Mouse (Mus musculus): ENCODE results near the gene Pdgfb. TPM values are rescaled to one million over a fixed set of nuclear protein-coding genes. Genes with fewer than 3 reads are reported as not detected.

Pdgfb gene
- polyA plus RNA-seq, 1 experiment from 2014 or later: 4.9 TPM

DNA sequence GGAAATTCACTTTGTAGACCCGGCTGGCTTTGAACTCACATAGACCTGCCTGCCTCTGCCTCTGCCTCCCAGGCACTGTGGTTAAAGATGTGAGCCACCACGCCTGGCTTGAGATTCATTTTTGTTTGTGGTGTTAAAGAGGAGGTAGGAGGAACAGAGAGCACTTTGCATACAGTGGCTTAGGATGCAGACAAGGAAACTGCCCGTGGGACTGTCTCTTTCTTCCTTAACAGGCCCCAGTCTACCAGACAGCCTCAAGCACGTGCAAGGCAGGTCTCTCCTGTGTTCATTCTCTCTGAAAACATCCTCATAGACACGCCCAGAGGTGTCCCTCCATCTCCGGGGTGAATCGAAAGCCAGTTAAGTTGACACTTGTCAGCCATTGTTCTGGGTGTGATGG, 19.6 kb upstream of the Pdgfb start:
- no peak overlapping the region for H3K4me3 ChIP-seq (ENCODE audit: control insufficient read depth in 1 of 2, insufficient read depth in 1 of 2, low read depth in 1 of 2, low read length in 2 of 2)
- H3K27ac ChIP-seq (replicated peaks in 1 of 2; ENCODE audit: control insufficient read depth in 1 of 2, insufficient read depth in 1 of 2, low read depth in 2 of 2, low read length in 2 of 2): no peak overlapping the region
- 65% methylated on average over 7 of the region's 7 CpGs for WGBS
- H3K36me3 ChIP-seq (ENCODE audit: control insufficient read depth, insufficient read depth, low read length): no peaks in the 10 kb centered on the region
- H3K4me2 ChIP-seq (ENCODE audit: low read length): no peak overlapping the region
- H3K27me3 ChIP-seq (ENCODE audit: control insufficient read depth, insufficient read depth, low read length): no peaks in the 10 kb centered on the region
- peaks cover 0 to 6% of the 10 kb centered on the region in 2 experiments; a peak in 1 of 4 replicates for H3K4me1 ChIP-seq (ENCODE audit: control insufficient read depth in 2 of 2, insufficient read depth in 2 of 2, low read length in 2 of 2)
- peaks cover 7% of the 10 kb centered on the region; the same call in 1 of the 2 replicates for H3K9me3 ChIP-seq (ENCODE audit: control insufficient read depth, low read length)
- ATAC-seq (ENCODE audit: insufficient number of reproducible peaks, insufficient read depth, low FRiP score, low read depth): no peak
- no peak overlapping the region for H3K9ac ChIP-seq (ENCODE audit: low read length)

DNA sequence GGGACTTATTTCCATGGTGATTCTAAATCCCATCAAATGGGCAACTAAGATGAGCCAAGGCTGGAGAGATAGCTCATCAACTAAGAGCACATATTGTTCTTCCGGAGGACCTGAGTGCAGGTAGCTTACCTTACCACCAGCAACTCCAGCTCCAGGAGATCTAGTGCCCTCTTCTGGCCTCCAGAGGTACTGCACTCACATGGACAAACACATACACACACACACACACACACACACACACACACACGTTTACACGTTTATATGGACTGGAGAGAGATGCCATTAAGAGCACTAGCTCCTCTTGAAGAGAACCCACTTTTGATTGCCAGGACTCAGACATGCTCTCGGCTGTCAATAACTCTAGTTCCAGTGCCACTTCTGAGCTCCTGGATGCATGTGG, 16.4 kb upstream of the Pdgfb start:
- H3K4me1 ChIP-seq (ENCODE audit: control insufficient read depth in 2 of 2, insufficient read depth in 2 of 2, low read length in 2 of 2): peaks cover 18 to 19% of the 10 kb centered on the region in 2 experiments
- no peaks in the 10 kb centered on the region for H3K27me3 ChIP-seq (ENCODE audit: control insufficient read depth, insufficient read depth, low read length)
- no peaks in the 10 kb centered on the region for H3K9me3 ChIP-seq (ENCODE audit: control insufficient read depth, low read length)
- ATAC-seq (ENCODE audit: insufficient number of reproducible peaks, insufficient read depth, low FRiP score, low read depth): no peak
- 82% methylated on average over 4 of the region's 4 CpGs for WGBS
- no peak overlapping the region for H3K9ac ChIP-seq (ENCODE audit: low read length)
- H3K4me3 ChIP-seq (ENCODE audit: control insufficient read depth in 1 of 2, insufficient read depth in 1 of 2, low read depth in 1 of 2, low read length in 2 of 2): no peak overlapping the region
- no peak overlapping the region for H3K27ac ChIP-seq (replicated peaks in 1 of 2; ENCODE audit: control insufficient read depth in 1 of 2, insufficient read depth in 1 of 2, low read depth in 2 of 2, low read length in 2 of 2)
- H3K36me3 ChIP-seq (ENCODE audit: control insufficient read depth, insufficient read depth, low read length): no peaks in the 10 kb centered on the region
- no peak overlapping the region for H3K4me2 ChIP-seq (ENCODE audit: low read length)

DNA sequence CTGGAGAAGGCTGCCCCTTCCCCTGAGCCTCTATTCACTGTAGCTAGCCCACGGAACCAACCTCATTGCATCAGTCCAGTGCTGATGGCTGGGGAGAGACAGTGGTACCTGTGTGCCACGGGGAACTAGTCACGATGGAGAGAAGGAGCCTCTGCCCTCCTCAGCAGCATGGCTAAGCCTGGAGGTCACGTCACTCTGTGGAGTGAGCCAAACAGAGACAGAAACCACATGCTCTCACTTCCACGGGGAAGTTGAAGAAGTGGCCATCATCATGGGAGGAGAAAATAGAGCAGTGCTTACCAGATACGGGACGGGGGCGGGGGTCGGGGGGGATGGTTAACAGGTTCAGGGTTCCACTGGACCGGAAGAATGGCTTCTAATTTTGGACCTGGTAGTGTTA, 15.6 kb upstream of the Pdgfb start:
- WGBS: 81% methylated on average over 10 of the region's 10 CpGs
- H3K9me3 ChIP-seq (ENCODE audit: control insufficient read depth, low read length): no peaks in the 10 kb centered on the region
- H3K27ac ChIP-seq (replicated peaks in 1 of 2; ENCODE audit: control insufficient read depth in 1 of 2, insufficient read depth in 1 of 2, low read depth in 2 of 2, low read length in 2 of 2): no peak overlapping the region
- ATAC-seq (ENCODE audit: insufficient number of reproducible peaks, insufficient read depth, low FRiP score, low read depth): no peak
- H3K4me2 ChIP-seq (ENCODE audit: low read length): no peak overlapping the region
- H3K9ac ChIP-seq (ENCODE audit: low read length): no peak overlapping the region
- H3K27me3 ChIP-seq (ENCODE audit: control insufficient read depth, insufficient read depth, low read length): no peaks in the 10 kb centered on the region
- no peaks in the 10 kb centered on the region for H3K36me3 ChIP-seq (ENCODE audit: control insufficient read depth, insufficient read depth, low read length)
- peaks cover 26% of the 10 kb centered on the region in 2 experiments for H3K4me1 ChIP-seq (ENCODE audit: control insufficient read depth in 2 of 2, insufficient read depth in 2 of 2, low read length in 2 of 2)
- H3K4me3 ChIP-seq (ENCODE audit: control insufficient read depth in 1 of 2, insufficient read depth in 1 of 2, low read depth in 1 of 2, low read length in 2 of 2): no peak overlapping the region

DNA sequence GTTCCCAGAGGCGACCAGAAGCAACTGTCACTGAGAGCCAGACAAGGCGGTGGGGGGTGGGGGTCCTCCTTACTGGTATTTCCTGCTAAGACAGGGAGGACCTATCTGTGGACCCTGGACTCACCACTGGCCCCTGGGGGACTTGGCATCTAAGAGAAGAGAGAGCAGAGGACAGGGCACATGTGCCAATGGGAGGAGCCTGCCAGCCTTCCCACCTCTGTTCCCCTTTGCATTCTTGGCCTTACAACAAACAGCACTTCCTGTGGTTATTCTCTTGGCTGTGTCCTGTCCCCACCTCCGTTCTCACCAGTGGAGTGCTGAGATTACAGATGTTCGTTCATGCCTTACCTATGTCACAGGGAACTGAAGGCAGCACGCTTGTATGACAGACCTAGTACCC, 14.1 kb upstream of the Pdgfb start:
- no peaks in the 10 kb centered on the region for H3K36me3 ChIP-seq (ENCODE audit: control insufficient read depth, insufficient read depth, low read length)
- no peak overlapping the region for H3K4me2 ChIP-seq (ENCODE audit: low read length)
- H3K9me3 ChIP-seq (ENCODE audit: control insufficient read depth, low read length): no peaks in the 10 kb centered on the region
- ATAC-seq (ENCODE audit: insufficient number of reproducible peaks, insufficient read depth, low FRiP score, low read depth): no peak
- no peak overlapping the region for H3K4me3 ChIP-seq (ENCODE audit: control insufficient read depth in 1 of 2, insufficient read depth in 1 of 2, low read depth in 1 of 2, low read length in 2 of 2)
- H3K27me3 ChIP-seq (ENCODE audit: control insufficient read depth, insufficient read depth, low read length): no peaks in the 10 kb centered on the region
- H3K4me1 ChIP-seq (ENCODE audit: control insufficient read depth in 2 of 2, insufficient read depth in 2 of 2, low read length in 2 of 2): peaks cover 41% of the 10 kb centered on the region in 2 experiments
- H3K9ac ChIP-seq (ENCODE audit: low read length): no peak overlapping the region
- H3K27ac ChIP-seq (replicated peaks in 1 of 2; ENCODE audit: control insufficient read depth in 1 of 2, insufficient read depth in 1 of 2, low read depth in 2 of 2, low read length in 2 of 2): no peak overlapping the region
- 64% methylated on average over 5 of the region's 5 CpGs for WGBS

DNA sequence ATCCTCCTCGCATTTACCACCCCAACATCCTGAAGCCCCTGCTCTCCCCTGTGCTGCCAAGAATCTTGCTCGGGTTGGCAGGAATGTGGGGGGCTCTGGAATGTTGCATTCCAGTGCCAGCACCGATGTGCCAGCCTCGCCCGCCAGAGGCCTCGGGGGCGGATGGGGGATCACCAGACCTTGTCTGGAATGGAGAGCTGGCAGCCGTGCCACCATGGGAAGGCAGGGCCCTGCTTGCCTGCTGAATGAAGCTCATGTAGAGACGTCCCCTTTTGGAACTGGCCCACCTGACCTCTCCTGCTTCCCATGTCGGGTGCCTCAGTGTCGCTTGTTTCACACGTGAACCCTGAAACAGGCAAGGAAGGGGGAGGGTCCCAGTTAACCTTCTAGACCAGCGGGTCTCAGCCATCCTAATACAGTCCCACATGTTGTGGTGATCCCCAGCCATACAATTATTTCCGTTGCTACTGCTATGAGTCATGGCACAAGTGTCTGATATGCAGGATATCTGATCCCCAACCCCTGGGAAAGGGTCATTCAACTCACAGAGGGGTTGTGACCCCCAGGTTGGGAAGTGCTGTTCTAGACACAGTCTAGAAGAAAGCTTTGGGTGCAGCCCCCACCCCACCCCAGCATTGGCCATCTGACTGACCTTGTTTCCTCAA, 12.0 kb upstream of the Pdgfb start:
- ATAC-seq (ENCODE audit: insufficient number of reproducible peaks, insufficient read depth, low FRiP score, low read depth): no peak
- Histone ChIP-seq H3K27me3 (ENCODE audit: control insufficient read depth, insufficient read depth, low read length) (no peaks in the 10 kb centered on the region), H3K4me1 (ENCODE audit: control insufficient read depth in 2 of 2, insufficient read depth in 2 of 2, low read length in 2 of 2) (peaks cover 43 to 44% of the 10 kb centered on the region in 2 experiments), H3K9me3 (ENCODE audit: control insufficient read depth, low read length) (no peaks in the 10 kb centered on the region), H3K9ac (ENCODE audit: low read length) (no peak overlapping the region), H3K27ac (replicated peaks in 1 of 2; ENCODE audit: control insufficient read depth in 1 of 2, insufficient read depth in 1 of 2, low read depth in 2 of 2, low read length in 2 of 2) (no peak overlapping the region), H3K4me2 (ENCODE audit: low read length) (no peak overlapping the region), H3K4me3 (ENCODE audit: control insufficient read depth in 1 of 2, insufficient read depth in 1 of 2, low read depth in 1 of 2, low read length in 2 of 2) (no peak overlapping the region), H3K36me3 (ENCODE audit: control insufficient read depth, insufficient read depth, low read length) (no peaks in the 10 kb centered on the region)
- 76% methylated on average over 14 of the region's 14 CpGs for WGBS

DNA sequence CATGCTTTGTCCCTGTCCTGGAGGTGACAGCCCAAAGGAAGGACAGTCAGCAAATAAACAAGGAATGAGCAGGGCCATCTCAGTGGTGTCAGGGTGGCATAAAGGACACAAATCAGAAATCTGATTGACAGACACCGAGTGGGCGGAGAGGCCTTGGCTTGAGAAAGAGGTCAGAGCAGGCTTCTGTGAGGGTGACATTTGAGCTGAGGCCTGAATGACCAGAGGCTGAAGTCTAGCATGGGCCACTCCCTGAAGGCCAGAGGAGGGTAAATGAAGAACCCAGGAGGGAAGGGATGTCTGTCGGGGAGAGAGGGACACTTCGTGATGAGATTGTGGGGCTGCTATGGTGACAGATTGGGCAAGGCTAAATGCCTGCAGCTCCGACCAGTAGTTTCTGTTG, 11.3 kb upstream of the Pdgfb start:
- no peak overlapping the region for H3K4me3 ChIP-seq (ENCODE audit: control insufficient read depth in 1 of 2, insufficient read depth in 1 of 2, low read depth in 1 of 2, low read length in 2 of 2)
- WGBS: 78% methylated on average over 5 of the region's 5 CpGs
- peaks cover 43 to 44% of the 10 kb centered on the region in 2 experiments for H3K4me1 ChIP-seq (ENCODE audit: control insufficient read depth in 2 of 2, insufficient read depth in 2 of 2, low read length in 2 of 2)
- no peaks in the 10 kb centered on the region for H3K9me3 ChIP-seq (ENCODE audit: control insufficient read depth, low read length)
- ATAC-seq (ENCODE audit: insufficient number of reproducible peaks, insufficient read depth, low FRiP score, low read depth): no peak
- peak overlapping the region in 1 of 2 experiments; percentile 81; a peak in 2 of 4 replicates for H3K27ac ChIP-seq (replicated peaks in 1 of 2; ENCODE audit: control insufficient read depth in 1 of 2, insufficient read depth in 1 of 2, low read depth in 2 of 2, low read length in 2 of 2)
- no peak overlapping the region for H3K9ac ChIP-seq (ENCODE audit: low read length)
- no peaks in the 10 kb centered on the region for H3K36me3 ChIP-seq (ENCODE audit: control insufficient read depth, insufficient read depth, low read length)
- no peaks in the 10 kb centered on the region for H3K27me3 ChIP-seq (ENCODE audit: control insufficient read depth, insufficient read depth, low read length)
- H3K4me2 ChIP-seq (ENCODE audit: low read length): no peak overlapping the region

DNA sequence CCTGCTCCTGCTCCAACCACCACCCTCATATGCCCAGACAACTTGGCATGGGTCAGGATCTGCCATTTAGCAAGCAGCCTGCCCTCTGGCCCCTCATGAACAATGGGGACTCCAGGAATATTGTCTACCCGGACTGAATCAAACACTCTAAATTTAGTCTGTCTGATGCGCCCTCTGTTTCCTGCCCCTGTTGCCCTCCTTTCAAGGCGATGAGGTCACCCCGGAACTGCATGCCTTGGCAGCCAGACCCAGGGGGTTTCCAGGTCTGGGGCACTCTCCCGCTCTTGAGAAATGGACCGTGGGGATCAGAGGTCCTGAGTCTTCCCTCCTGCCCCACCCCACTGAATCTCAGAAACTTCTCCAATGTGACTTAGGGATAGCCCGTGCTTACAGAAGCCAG, 10.8 kb upstream of the Pdgfb start:
- Histone ChIP-seq H3K4me2 (ENCODE audit: low read length) (no peak overlapping the region), H3K9me3 (ENCODE audit: control insufficient read depth, low read length) (no peaks in the 10 kb centered on the region), H3K36me3 (ENCODE audit: control insufficient read depth, insufficient read depth, low read length) (no peaks in the 10 kb centered on the region), H3K4me1 (ENCODE audit: control insufficient read depth in 2 of 2, insufficient read depth in 2 of 2, low read length in 2 of 2) (peaks cover 43 to 44% of the 10 kb centered on the region in 2 experiments), H3K27me3 (ENCODE audit: control insufficient read depth, insufficient read depth, low read length) (no peaks in the 10 kb centered on the region), H3K4me3 (ENCODE audit: control insufficient read depth in 1 of 2, insufficient read depth in 1 of 2, low read depth in 1 of 2, low read length in 2 of 2) (no peak overlapping the region), H3K9ac (ENCODE audit: low read length) (peak overlapping the region; percentile 54; the same call in 1 of the 2 replicates), H3K27ac (replicated peaks in 1 of 2; ENCODE audit: control insufficient read depth in 1 of 2, insufficient read depth in 1 of 2, low read depth in 2 of 2, low read length in 2 of 2) (peak overlapping the region in 1 of 2 experiments; percentile 81; a peak in 2 of 4 replicates)
- WGBS: 41% methylated on average over 7 of the region's 7 CpGs
- no peak for ATAC-seq (ENCODE audit: insufficient number of reproducible peaks, insufficient read depth, low FRiP score, low read depth)

All from heart, embryonic 14.5 days (tissue).